Mouse (Mus musculus) heart, adult 2 months (tissue): ENCODE results near the gene Slc12a5.

ENCODE experiments used
- CTCF ChIP-seq: fragments of 200-600 bp; IDR thresholded peaks from 2 replicates; pipeline ENCODE4 v1.8.1; 2022; ENCODE audit warnings: antibody characterized with exemption, mild to moderate bottlenecking, moderate library complexity
- POLR2A ChIP-seq: fragments of 200-500 bp; IDR thresholded peaks from 2 replicates; pipeline ENCODE4 v1.6.1; 2011; ENCODE audit warnings: mild to moderate bottlenecking, low read depth, low read length, control low read depth; ENCODE audit not compliant: insufficient read depth

DNA sequence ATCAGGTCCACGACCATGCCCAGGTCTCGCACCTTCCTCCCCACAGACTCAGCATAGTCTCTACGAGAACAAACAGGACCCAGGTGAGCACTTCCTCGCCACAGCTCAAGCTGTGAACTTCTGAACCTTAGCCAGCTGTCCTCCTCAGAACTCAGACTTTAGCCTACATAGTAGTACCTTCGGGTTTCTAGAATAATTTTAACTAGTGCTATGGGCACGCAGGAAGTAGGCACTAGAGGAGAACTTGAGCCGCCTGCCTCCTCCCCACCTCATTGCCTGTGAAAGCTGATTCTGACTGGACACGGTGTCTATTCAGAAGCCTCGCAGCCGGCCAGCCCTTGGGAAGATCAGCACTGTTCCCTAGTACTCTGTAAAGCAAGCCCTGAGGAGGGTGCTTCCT is 43.6 kb downstream of the Slc12a5 start:
- TF ChIP-seq POLR2A (no peak), CTCF (no peak)
